In the genomic region with DNA sequence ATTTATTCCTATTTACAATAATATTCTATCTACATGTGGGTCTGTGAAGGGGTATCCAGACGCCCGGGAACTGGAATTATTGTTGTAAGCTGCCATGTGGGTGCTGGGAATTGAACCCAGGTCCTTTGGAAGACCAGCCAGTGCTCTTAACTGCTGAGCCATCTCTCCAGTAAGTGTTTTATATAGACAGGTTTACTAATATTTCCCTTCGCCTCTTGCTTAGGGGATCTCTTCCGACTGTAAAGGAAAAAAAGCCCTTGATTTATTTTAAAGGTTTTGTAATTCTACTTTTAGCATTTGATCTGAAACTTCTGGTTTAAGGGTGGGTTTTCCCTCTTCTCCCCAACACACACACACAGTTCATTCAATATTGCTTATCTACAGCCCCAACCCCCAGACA, we compare ENCODE assay signal across 9 mouse cellular contexts. TPM values are rescaled to one million over a fixed set of nuclear protein-coding genes. Genes with fewer than 3 reads are reported as not detected.
DNase-seq lines count a peak whose midpoint lies in the region; ATAC-seq and TF ChIP-seq lines count a peak whose summit lies in the region.
"Had no signal": no experiment of that assay in that cellular context is flagged by ENCODE, and none has a peak within 500 bp of the region (broad histone marks: within the 10 kb centered on the region; RNA-seq: fewer than 3 reads in every experiment).

No protein-coding gene starts in this region.

- no peak for TF ChIP-seq EP300 in MEL (IDR thresholded peaks at IDR 0.05; ENCODE audit: low read depth in 1 of 2, low read length in 2 of 2)

- no peak for TF ChIP-seq CTCF in MEL (IDR thresholded peaks at IDR 0.05 in 2 of 3, conservative IDR thresholded peaks at IDR 0.05 in 1 of 3; ENCODE audit: control insufficient read depth in 1 of 3, insufficient read depth in 1 of 3, low read depth in 2 of 3, low read length in 3 of 3, poor library complexity in 1 of 3, severe bottlenecking in 1 of 3)

- TF ChIP-seq RAD21 in MEL (IDR thresholded peaks at IDR 0.05; ENCODE audit: low read depth, low read length), result no peak

- H3K36me3 ChIP-seq in hindbrain, embryonic 10.5 days, result no peaks in the 10 kb centered on the region
- no peaks in the 10 kb centered on the region for H3K36me3 ChIP-seq in hindbrain, embryonic 11.5 days (ENCODE audit: control insufficient read depth, insufficient read depth, low read length)
- peaks cover 2 to 15% of the 10 kb centered on the region in 2 experiments; a peak in 2 of 4 replicates for H3K36me3 ChIP-seq in MEL (ENCODE audit: control insufficient read depth in 1 of 2, insufficient read depth in 2 of 2, low read length in 2 of 2)
- H3K36me3 ChIP-seq in hindbrain, embryonic 13.5 days, result peaks cover 12% of the 10 kb centered on the region
- no peaks in the 10 kb centered on the region for H3K36me3 ChIP-seq in midbrain, embryonic 12.5 days

- WGBS in hindbrain, embryonic 10.5 days, result 95% methylated on average over 4 of the region's 4 CpGs
- 91% methylated on average over 4 of the region's 4 CpGs for WGBS in hindbrain, embryonic 11.5 days
- WGBS in hindbrain, embryonic 13.5 days, result 94% methylated on average over 4 of the region's 4 CpGs
- 92% methylated on average over 4 of the region's 4 CpGs for WGBS in midbrain, embryonic 12.5 days

- no peak overlapping the region for H3K9ac ChIP-seq in hindbrain, embryonic 11.5 days (ENCODE audit: low read depth, low read length)
- peak overlapping the region; percentile 91 for H3K9ac ChIP-seq in MEL (ENCODE audit: control insufficient read depth, low read depth, low read length, poor library complexity, severe bottlenecking)
- H3K9ac ChIP-seq in hindbrain, embryonic 13.5 days, result peak overlapping the region; percentile 98
- no peak overlapping the region for H3K9ac ChIP-seq in midbrain, embryonic 12.5 days (replicated peaks)

- H3K79me2 ChIP-seq in MEL (ENCODE audit: control insufficient read depth, insufficient read depth, low read length, poor library complexity), result peaks cover 26% of the 10 kb centered on the region

- no peak overlapping the region for H3K4me2 ChIP-seq in hindbrain, embryonic 11.5 days (replicated peaks; ENCODE audit: low read depth, low read length)
- peak overlapping the region; percentile 91; the same call in 1 of the 2 replicates for H3K4me2 ChIP-seq in hindbrain, embryonic 13.5 days
- H3K4me2 ChIP-seq in midbrain, embryonic 12.5 days (replicated peaks), result peak overlapping the region; percentile 99; the same call in 1 of the 2 replicates

- peaks cover 26% of the 10 kb centered on the region for H3K4me1 ChIP-seq in hindbrain, embryonic 10.5 days (replicated peaks)
- H3K4me1 ChIP-seq in hindbrain, embryonic 11.5 days (replicated peaks; ENCODE audit: control insufficient read depth, insufficient read depth, low read length), result no peaks in the 10 kb centered on the region; the same call in 1 of the 2 replicates
- H3K4me1 ChIP-seq in MEL (ENCODE audit: control insufficient read depth in 1 of 2, insufficient read depth in 2 of 2, low read length in 2 of 2), result peaks cover 2 to 19% of the 10 kb centered on the region in 2 experiments; a peak in 3 of 4 replicates
- H3K4me1 ChIP-seq in hindbrain, embryonic 13.5 days (replicated peaks), result peaks cover 23% of the 10 kb centered on the region
- peaks cover 20% of the 10 kb centered on the region for H3K4me1 ChIP-seq in midbrain, embryonic 12.5 days

- H3K4me3 ChIP-seq in hindbrain, embryonic 10.5 days, result peak overlapping the region; percentile 63; the same call in 1 of the 2 replicates
- no peak overlapping the region for H3K4me3 ChIP-seq in hindbrain, embryonic 11.5 days (ENCODE audit: low read depth, low read length)
- H3K4me3 ChIP-seq in MEL (ENCODE audit: control insufficient read depth in 1 of 2, insufficient read depth in 1 of 2, low read depth in 2 of 2, low read length in 2 of 2), result peak overlapping the region; percentile 67 to 68
- no peak overlapping the region for H3K4me3 ChIP-seq in hindbrain, embryonic 13.5 days
- H3K4me3 ChIP-seq in midbrain, embryonic 12.5 days, result no peak overlapping the region

- no peak for DNase-seq in hindbrain, embryonic 10.5 days (ENCODE audit: low spot score)
- no peak for DNase-seq in hindbrain, embryonic 11.5 days (ENCODE audit: low spot score)
- no peak for DNase-seq in MEL (ENCODE audit: low read depth, low spot score)
- DNase-seq in lung, postnatal 36 days, result no peak
- no peak for DNase-seq in cerebellum, postnatal 10 days
- DNase-seq in T-cell, adult 2 months (ENCODE audit: low spot score), result no peak

- H3K9me3 ChIP-seq in hindbrain, embryonic 10.5 days, result no peaks in the 10 kb centered on the region
- H3K9me3 ChIP-seq in hindbrain, embryonic 11.5 days (ENCODE audit: control insufficient read depth, low read length), result no peaks in the 10 kb centered on the region
- H3K9me3 ChIP-seq in MEL (replicated peaks; ENCODE audit: insufficient read depth, low read length), result no peaks in the 10 kb centered on the region
- H3K9me3 ChIP-seq in hindbrain, embryonic 13.5 days, result no peaks in the 10 kb centered on the region
- no peaks in the 10 kb centered on the region for H3K9me3 ChIP-seq in midbrain, embryonic 12.5 days

- no peak for ATAC-seq in hindbrain, embryonic 11.5 days (ENCODE audit: low FRiP score)
- ATAC-seq in hindbrain, embryonic 13.5 days (ENCODE audit: low FRiP score), result no peak
- no peak for ATAC-seq in midbrain, embryonic 12.5 days (ENCODE audit: low FRiP score, low read depth)

- peak overlapping the region; percentile 84; the same call in 1 of the 2 replicates for H3K27ac ChIP-seq in hindbrain, embryonic 10.5 days
- no peak overlapping the region for H3K27ac ChIP-seq in hindbrain, embryonic 11.5 days (ENCODE audit: low read depth, low read length)
- H3K27ac ChIP-seq in MEL (ENCODE audit: control insufficient read depth, low read depth, low read length), result peak overlapping the region; percentile 88
- peak overlapping the region; percentile 91; the same call in 1 of the 2 replicates for H3K27ac ChIP-seq in hindbrain, embryonic 13.5 days
- no peak overlapping the region for H3K27ac ChIP-seq in midbrain, embryonic 12.5 days (replicated peaks)
- H3K27ac ChIP-seq: gastrocnemius, adult 2 months had no signal

- no peak for TF ChIP-seq POLR2A in MEL (IDR thresholded peaks at IDR 0.05; ENCODE audit: control insufficient read depth in 1 of 2, insufficient read depth in 1 of 2, low read depth in 1 of 2, low read length in 2 of 2, poor library complexity in 1 of 2)

- peaks cover 68% of the 10 kb centered on the region for H3K27me3 ChIP-seq in hindbrain, embryonic 10.5 days (ENCODE audit: insufficient read depth, poor library complexity, severe bottlenecking)
- H3K27me3 ChIP-seq in hindbrain, embryonic 11.5 days (ENCODE audit: control insufficient read depth, insufficient read depth, low read length), result peaks cover 37% of the 10 kb centered on the region
- H3K27me3 ChIP-seq in MEL (ENCODE audit: control insufficient read depth in 1 of 2, insufficient read depth in 2 of 2, low read length in 2 of 2), result no peaks in the 10 kb centered on the region
- peaks cover 41% of the 10 kb centered on the region for H3K27me3 ChIP-seq in hindbrain, embryonic 13.5 days
- H3K27me3 ChIP-seq in midbrain, embryonic 12.5 days, result peaks cover 54% of the 10 kb centered on the region

RNA-seq across cellular contexts. Expression of gene B4galnt1, which starts 0.8 kb away (rescaled TPM):
- polyA plus RNA-seq in hindbrain, embryonic 10.5 days (2016; fragmentation: Nextera tagmentation; extraction: Ambion mirVana), result 4.4 and 12.7 TPM in 2 replicates
- 10.4 and 12.4 TPM in 2 replicates for polyA plus RNA-seq in hindbrain, embryonic 11.5 days (2014; fragmentation: Nextera tagmentation; extraction: Ambion mirVana)
- total RNA-seq in MEL (2012; rRNA removed), result 23.7 and 24.6 TPM in 2 replicates
- polyA plus RNA-seq in MEL (2012; ENCODE audit: insufficient read depth in 1 of 2, insufficient read length in 2 of 2, low read depth in 1 of 2, low replicate concordance in 2 of 2, missing spikeins in 1 of 2), result 10 to 100 TPM; 65.8 to 66.0 TPM
- 40.6 and 42.3 TPM in 2 replicates for polyA plus RNA-seq in hindbrain, embryonic 13.5 days (2015; fragmentation: Nextera tagmentation; extraction: Ambion mirVana)
- 15.2 and 17.7 TPM in 2 replicates for polyA plus RNA-seq in midbrain, embryonic 12.5 days (2016; fragmentation: Nextera tagmentation; extraction: Ambion mirVana)

RNA-seq across cellular contexts. Expression of gene Slc26a10, which starts 16.3 kb away (rescaled TPM):
- 1.6 and 2.1 TPM in 2 replicates for polyA plus RNA-seq in hindbrain, embryonic 10.5 days (2016; fragmentation: Nextera tagmentation; extraction: Ambion mirVana)
- polyA plus RNA-seq in hindbrain, embryonic 11.5 days (2014; fragmentation: Nextera tagmentation; extraction: Ambion mirVana), result 0.73 and 0.96 TPM in 2 replicates
- total RNA-seq in MEL (2012; rRNA removed), result 0.75 and 1.1 TPM in 2 replicates
- polyA plus RNA-seq in MEL (2012; ENCODE audit: insufficient read depth in 1 of 2, insufficient read length in 2 of 2, low read depth in 1 of 2, low replicate concordance in 2 of 2, missing spikeins in 1 of 2), result 1 to 10 TPM in 1 of 2 experiments, not detected in 1; 1.3 TPM
- 1.0 and 1.1 TPM in 2 replicates for polyA plus RNA-seq in hindbrain, embryonic 13.5 days (2015; fragmentation: Nextera tagmentation; extraction: Ambion mirVana)
- polyA plus RNA-seq in midbrain, embryonic 12.5 days (2016; fragmentation: Nextera tagmentation; extraction: Ambion mirVana), result 0.89 and 1.1 TPM in 2 replicates

RNA-seq across cellular contexts. Expression of gene Arhgef25, which starts 25.7 kb away (rescaled TPM):
- 29.8 and 33.5 TPM in 2 replicates for polyA plus RNA-seq in hindbrain, embryonic 10.5 days (2016; fragmentation: Nextera tagmentation; extraction: Ambion mirVana)
- polyA plus RNA-seq in hindbrain, embryonic 11.5 days (2014; fragmentation: Nextera tagmentation; extraction: Ambion mirVana), result 30.1 and 32.0 TPM in 2 replicates
- 16.9 and 18.3 TPM in 2 replicates for total RNA-seq in MEL (2012; rRNA removed)
- polyA plus RNA-seq in MEL (2012; ENCODE audit: insufficient read depth in 1 of 2, insufficient read length in 2 of 2, low read depth in 1 of 2, low replicate concordance in 2 of 2, missing spikeins in 1 of 2), result 10 to 100 TPM in 1 of 2 experiments, not detected in 1; 44.6 TPM
- 28.4 and 30.7 TPM in 2 replicates for polyA plus RNA-seq in hindbrain, embryonic 13.5 days (2015; fragmentation: Nextera tagmentation; extraction: Ambion mirVana)
- 39.6 and 46.1 TPM in 2 replicates for polyA plus RNA-seq in midbrain, embryonic 12.5 days (2016; fragmentation: Nextera tagmentation; extraction: Ambion mirVana)

RNA-seq across cellular contexts. Expression of gene Dtx3, which starts 31.3 kb away (rescaled TPM):
- polyA plus RNA-seq in hindbrain, embryonic 10.5 days (2016; fragmentation: Nextera tagmentation; extraction: Ambion mirVana), result 110 and 151 TPM in 2 replicates
- 143 and 158 TPM in 2 replicates for polyA plus RNA-seq in hindbrain, embryonic 11.5 days (2014; fragmentation: Nextera tagmentation; extraction: Ambion mirVana)
- 24.1 and 30.5 TPM in 2 replicates for total RNA-seq in MEL (2012; rRNA removed)
- 100 to 1,000 TPM in 1 of 2 experiments, not detected in 1; 107 TPM for polyA plus RNA-seq in MEL (2012; ENCODE audit: insufficient read depth in 1 of 2, insufficient read length in 2 of 2, low read depth in 1 of 2, low replicate concordance in 2 of 2, missing spikeins in 1 of 2)
- polyA plus RNA-seq in hindbrain, embryonic 13.5 days (2015; fragmentation: Nextera tagmentation; extraction: Ambion mirVana), result 211 and 221 TPM in 2 replicates
- 204 and 205 TPM in 2 replicates for polyA plus RNA-seq in midbrain, embryonic 12.5 days (2016; fragmentation: Nextera tagmentation; extraction: Ambion mirVana)

RNA-seq across cellular contexts. Expression of gene Os9, which starts 43.3 kb away (rescaled TPM):
- polyA plus RNA-seq in hindbrain, embryonic 10.5 days (2016; fragmentation: Nextera tagmentation; extraction: Ambion mirVana), result 69.4 and 85.5 TPM in 2 replicates
- polyA plus RNA-seq in hindbrain, embryonic 11.5 days (2014; fragmentation: Nextera tagmentation; extraction: Ambion mirVana), result 40.3 and 46.6 TPM in 2 replicates
- 41.5 and 42.4 TPM in 2 replicates for total RNA-seq in MEL (2012; rRNA removed)
- polyA plus RNA-seq in MEL (2012; ENCODE audit: insufficient read depth in 1 of 2, insufficient read length in 2 of 2, low read depth in 1 of 2, low replicate concordance in 2 of 2, missing spikeins in 1 of 2), result 10 to 100 TPM in 1 of 2 experiments, not detected in 1; 60.4 TPM
- polyA plus RNA-seq in hindbrain, embryonic 13.5 days (2015; fragmentation: Nextera tagmentation; extraction: Ambion mirVana), result 144 and 146 TPM in 2 replicates
- polyA plus RNA-seq in midbrain, embryonic 12.5 days (2016; fragmentation: Nextera tagmentation; extraction: Ambion mirVana), result 112 and 116 TPM in 2 replicates

Comparison
In these comparisons a context has a peak if more than half of its experiments do, and no peak if none do; other contexts are left out.
1. H3K27ac ChIP-seq: peak in hindbrain, embryonic 10.5 days (single experiment), MEL (single experiment) and hindbrain, embryonic 13.5 days (single experiment); none in hindbrain, embryonic 11.5 days (single experiment) and midbrain, embryonic 12.5 days (single experiment).
2. H3K4me3 ChIP-seq: peak in hindbrain, embryonic 10.5 days (single experiment) and MEL (2 of 2); none in hindbrain, embryonic 11.5 days (single experiment), hindbrain, embryonic 13.5 days (single experiment) and midbrain, embryonic 12.5 days (single experiment).
3. H3K9ac ChIP-seq: peak in MEL (single experiment) and hindbrain, embryonic 13.5 days (single experiment); none in hindbrain, embryonic 11.5 days (single experiment) and midbrain, embryonic 12.5 days (single experiment).